Mouse (Mus musculus): ENCODE measurements around the gene Bdkrb2.

The Bdkrb2 gene

DNA sequence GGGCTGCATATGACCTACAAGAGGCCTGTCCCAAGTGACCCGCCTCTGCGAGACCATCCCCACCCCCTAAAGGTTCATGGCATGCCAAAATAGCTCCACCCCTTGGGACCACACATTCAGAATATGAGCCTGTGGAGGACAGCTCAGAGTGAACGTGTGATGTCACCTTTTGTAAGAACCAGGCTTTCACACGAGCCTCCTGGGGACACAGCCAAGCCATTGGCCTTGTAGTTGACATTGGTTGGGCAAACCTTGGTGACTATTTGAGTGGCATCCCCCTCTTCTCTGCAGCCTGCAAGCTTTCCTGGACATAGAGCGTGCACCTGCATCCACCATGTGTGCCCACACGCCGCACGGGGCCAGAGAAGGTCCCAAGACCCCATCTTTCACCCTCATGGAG lies 24.5 kb downstream of the Bdkrb2 start:
- DNase-seq (ENCODE audit: extremely low spot score, low spot score): no peak

DNA sequence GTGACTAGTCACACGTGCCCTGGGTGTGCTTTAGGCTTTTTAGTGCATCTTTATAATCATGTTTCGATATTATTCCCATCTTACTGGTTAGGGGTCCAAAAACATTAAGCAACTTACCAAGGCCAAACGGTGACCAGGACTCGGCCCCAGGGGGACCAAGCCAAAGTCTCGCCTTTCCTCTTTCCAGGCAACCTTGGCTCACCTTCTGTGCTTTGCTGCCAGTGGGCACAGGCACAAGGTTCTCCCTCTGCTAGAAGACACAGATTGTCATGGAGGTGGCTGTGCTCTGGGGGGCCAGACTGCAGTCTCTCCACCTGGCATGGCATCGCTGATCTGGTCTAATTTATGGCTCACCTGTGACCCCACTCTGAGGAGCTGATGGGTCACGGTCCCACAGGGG lies 27.8 kb downstream of the Bdkrb2 start:
- no peak for DNase-seq (ENCODE audit: extremely low spot score, low spot score)

DNA sequence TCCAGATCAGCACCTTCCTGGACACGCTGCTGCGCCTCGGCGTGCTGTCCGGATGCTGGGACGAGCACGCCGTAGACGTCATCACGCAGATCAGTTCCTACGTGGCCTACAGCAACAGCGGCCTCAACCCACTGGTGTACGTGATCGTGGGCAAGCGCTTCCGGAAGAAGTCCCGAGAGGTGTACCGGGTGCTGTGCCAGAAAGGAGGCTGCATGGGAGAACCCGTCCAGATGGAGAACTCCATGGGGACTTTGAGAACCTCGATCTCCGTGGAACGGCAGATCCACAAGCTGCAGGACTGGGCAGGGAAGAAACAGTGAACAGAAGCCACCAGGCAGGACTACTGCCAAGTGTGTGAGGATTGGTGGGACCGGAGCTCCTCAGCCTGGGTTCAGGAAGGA lies 29.3 kb downstream of the Bdkrb2 start:
- no peak for DNase-seq (ENCODE audit: extremely low spot score, low spot score)

DNA sequence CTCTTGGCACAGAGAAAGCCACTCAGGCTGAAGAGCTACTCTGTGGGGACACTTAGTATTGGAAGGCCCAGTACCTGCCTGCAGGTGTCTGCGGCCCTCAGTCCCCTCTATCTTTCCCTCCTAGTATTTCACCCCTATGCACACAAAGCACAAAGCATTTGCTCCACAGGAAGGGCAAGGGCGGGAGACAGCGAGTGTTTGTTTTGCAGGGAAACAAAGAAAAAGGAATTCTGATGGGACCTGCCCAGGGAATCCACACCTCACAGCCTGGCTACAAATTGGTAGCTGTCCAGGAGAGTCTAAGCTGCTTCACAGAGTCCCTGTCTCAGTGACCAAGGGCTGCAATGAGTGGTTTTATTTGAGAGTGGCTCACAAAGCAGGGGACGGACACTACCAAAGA lies 30.4 kb downstream of the Bdkrb2 start:
- no peak for DNase-seq (ENCODE audit: extremely low spot score, low spot score)

DNA sequence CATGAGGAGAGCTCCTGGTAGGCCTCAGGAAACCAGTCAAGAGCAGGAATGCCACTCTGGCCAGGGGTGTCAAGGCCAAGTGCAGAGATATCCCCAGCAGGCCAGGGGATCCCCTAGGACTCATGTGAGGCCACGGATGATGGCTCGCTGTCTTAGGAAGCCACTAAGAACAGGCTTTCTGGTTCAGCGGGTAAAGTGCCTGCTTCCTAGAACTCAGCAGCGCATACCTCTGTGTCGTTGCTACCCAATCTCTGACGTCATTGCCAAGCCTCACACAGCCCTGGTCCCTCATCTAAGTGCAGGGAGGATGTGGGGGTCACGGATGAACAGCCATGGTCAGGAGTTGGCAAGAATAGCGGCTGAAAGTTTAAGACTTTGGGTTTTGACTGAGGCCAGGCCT lies 34.1 kb downstream of the Bdkrb2 start:
- DNase-seq (ENCODE audit: extremely low spot score, low spot score): no peak

DNA sequence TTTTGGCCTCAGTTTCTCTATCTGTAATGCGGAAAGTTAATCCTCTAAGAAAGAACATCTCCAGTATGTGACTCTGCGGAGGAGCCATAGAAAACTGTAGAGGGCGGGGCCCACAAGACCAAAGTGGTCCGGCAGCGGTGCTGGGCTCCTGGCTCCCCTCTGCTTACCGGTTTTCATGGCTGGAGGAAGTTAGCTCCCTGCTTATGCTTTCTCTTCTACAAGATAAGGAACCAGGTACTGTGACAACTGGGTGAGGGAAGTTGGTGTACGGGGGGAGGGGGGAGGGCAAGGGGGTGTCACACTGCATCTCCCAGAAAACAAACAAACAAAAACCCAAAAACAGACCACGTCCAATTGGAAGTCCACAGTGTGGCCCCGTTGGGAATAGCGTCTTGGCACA lies 35.5 kb downstream of the Bdkrb2 start:
- no peak for DNase-seq (ENCODE audit: extremely low spot score, low spot score)

DNA sequence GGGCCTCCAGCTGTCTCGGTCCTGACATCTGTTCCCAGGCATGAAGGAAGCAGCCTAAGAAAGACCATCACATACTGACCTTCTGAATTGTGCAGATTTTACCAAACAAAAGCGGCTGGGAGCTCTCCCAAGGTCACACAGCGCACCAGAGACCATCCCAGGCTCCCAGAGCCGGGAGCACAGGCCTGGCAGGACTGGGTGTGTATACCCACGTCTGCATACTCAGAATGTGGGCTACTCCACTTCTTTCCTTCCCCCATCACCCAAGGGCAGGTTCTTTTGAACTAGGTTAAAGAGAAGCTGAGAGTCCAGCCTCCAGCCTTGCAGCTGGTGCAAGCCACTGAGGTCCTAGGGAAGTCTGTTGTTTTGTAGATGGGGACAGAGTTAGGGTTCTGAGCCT lies 36.1 kb downstream of the Bdkrb2 start:
- DNase-seq (ENCODE audit: extremely low spot score, low spot score): no peak

DNA sequence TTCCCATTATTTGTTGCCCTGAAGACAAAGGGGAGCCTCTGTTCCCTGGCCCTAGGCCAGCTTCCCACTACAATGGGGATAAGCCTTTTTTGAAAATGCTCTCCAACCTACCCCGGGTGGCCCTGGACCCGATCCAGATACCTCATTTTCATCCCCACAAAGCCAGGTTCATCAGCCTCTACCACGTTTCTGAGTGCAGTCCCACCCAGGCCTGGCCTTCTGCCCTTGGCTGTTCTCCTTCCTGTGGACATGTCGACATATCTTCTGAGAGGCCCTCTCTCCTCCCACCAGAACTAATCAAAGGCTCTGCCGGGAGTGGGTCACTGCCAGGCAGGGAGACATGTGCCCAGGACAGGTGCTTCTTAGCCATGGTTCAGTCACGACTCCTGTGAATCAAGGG lies 38.6 kb downstream of the Bdkrb2 start:
- DNase-seq (ENCODE audit: extremely low spot score, low spot score): no peak

DNA sequence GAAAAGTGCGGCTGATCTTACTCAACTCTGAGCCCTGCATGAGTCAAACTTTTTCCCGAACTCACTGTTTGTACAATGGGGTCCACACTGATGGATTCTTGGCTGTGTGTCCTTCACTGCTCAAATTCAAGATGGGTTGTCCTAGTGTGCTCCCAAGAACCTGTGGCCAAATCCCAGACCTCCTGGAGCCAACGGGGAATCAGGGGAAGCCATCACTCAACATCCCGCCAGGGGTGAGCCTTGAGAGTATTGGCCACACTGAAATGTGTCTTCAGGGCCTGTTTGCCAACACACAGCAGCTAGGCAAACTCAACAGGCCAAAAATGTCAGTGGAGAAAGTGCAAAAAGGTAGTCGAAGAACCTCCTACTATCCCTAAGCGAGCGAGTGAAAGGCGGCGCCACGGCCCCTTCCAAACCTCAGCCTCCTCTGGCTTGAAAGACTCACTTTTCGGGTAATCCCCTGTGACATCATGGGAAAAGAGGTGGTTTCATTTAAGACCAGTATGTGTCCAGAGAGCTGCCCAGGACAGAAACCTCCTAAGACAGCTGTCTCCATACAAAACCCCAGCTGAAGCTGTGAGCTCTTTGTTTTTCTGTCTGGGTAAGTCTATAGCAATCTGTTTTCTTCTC lies 39.7 kb downstream of the Bdkrb2 start, which contains the start of gene Bdkrb1:
TSS of gene Bdkrb1 (plus strand) at position 505 of the 630 bp plus-strand sequence.
- DNase-seq (ENCODE audit: extremely low spot score, low spot score): no peak

DNA sequence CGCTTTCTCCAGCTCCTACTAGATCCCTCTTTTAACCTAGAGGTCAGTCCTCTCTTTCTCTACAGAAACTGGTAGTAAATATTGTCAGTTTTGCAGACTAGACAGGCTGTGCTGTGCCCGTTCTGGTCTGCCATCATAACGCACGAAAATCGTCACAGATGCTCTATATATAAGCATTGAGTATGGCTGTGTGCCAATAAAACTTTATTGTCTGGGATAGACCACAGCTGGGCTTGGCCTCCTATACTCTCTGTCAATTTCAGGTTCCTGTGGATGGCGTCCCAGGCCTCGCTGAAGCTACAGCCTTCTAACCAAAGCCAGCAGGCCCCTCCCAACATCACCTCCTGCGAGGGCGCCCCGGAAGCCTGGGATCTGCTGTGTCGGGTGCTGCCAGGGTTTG lies 40.9 kb downstream of the Bdkrb2 start:
- no peak for DNase-seq (ENCODE audit: extremely low spot score, low spot score)

DNA sequence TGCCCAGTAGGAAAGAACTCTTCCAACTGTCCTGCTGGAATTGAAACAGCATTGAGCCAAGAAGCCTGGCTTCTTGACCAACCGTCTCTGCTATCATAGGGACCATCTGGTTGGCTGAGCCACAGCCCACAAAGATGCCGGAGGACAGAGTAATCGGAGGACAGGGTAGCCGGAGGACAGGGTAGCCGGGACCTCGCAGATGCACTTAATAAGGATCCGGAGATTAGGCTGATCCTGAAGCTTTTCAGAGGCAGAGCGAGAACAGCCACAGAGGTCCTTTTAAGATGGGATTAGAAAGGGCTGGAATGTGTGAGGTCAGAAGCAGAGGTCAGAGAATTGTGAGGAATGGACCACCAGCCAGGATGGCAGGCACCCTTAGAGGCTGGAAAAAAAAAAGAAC lies 42.2 kb downstream of the Bdkrb2 start:
- DNase-seq (ENCODE audit: extremely low spot score, low spot score): no peak

DNA sequence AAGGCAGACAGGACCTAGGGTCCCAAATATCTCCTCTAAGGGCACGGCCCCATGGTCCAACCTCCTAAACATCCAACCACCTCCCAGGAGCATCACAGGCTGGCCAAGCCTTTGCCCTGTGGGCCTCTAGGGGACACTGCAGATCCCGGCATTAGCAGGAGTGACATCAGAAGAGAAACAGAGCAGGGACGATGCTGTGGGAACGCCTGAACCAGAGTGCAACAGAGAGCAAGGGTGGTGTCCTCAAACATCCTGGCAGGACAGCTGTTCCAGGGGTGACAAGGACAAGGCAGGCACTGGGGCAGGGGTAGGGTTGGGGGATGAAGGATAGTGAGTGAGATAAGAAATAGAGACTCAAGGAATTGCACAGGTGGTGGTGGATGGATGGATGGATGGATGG lies 43.9 kb downstream of the Bdkrb2 start:
- no peak for DNase-seq (ENCODE audit: extremely low spot score, low spot score)

DNA sequence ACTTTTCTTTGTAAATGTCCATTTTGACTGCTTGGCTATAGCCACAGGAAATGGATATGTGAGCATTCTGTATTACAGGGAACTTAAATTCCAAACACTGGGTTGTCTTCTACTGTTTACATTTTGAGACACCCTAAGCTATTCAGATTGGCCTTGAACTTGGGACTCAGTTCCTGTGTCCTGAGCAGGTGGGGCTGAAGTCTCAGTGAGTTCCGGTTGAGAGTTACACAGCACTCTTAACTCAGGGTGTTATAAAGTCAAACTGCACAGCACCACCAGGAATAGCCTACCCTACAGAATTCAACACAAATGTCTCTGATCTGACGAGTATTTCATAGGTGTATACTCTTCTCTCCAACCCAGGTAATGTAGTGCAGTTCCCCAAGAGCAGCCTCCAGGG lies 48.0 kb downstream of the Bdkrb2 start:
- no peak for DNase-seq (ENCODE audit: extremely low spot score, low spot score)

DNA sequence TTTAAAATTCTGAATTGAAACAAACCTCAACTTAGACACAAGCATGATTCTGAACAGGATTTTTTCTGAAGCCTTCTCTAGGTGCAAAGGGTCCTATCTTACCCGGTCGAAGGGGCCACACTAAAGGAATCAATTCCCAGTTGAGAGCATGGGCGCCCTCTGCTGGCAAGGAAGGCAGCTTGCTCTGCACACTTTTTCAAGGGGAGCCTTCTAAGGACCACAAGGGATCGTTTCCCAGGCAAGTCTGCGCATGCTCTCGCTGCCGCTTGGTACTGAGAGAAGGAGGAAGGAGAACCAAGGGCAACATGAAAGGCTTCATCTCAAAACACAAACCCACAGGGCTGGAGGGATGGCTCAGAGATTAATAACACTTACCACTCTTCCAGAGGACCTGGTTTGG lies 48.7 kb downstream of the Bdkrb2 start:
- peak; percentile 76 for DNase-seq (ENCODE audit: extremely low spot score, low spot score)

DNA sequence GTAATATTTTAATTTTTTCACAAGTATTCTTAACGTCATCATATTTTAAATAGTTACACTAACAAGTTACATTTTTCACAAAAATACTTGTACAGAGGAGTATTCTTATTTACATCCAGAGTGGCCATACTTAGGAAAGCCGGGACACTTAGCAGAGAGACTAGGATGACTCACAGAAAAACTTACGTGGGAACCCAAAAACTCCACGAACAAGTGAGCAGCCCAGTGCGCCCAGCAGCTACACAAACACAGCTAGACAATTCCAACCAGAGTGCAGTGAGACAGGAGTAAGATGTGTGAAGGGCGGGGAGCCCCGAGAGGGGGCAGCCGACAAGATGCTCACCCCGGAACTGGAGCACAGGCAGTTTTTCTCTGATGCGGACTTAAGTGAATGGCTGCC lies 50.5 kb downstream of the Bdkrb2 start:
- DNase-seq (ENCODE audit: extremely low spot score, low spot score): no peak

DNA sequence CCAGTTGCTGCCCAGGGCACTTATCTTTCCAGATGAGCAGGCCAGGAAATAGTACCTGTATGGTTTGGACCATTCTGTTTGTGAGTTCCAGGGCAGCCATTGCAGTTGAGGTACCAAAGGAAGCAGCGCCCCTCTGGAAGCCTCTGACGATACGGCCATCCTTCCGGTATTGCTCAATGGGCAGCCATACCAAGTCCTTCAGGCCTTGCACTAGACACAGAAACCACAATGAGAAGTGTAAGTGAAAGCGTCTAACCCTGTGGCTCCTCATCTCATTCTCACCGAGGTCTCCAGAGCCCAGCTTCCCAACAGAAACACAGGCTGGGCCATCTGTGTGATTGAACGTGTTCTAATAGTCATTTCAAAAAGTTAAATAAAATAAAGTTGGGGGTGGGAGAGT lies 59.0 kb downstream of the Bdkrb2 start:
- no peak for DNase-seq (ENCODE audit: extremely low spot score, low spot score)

DNA sequence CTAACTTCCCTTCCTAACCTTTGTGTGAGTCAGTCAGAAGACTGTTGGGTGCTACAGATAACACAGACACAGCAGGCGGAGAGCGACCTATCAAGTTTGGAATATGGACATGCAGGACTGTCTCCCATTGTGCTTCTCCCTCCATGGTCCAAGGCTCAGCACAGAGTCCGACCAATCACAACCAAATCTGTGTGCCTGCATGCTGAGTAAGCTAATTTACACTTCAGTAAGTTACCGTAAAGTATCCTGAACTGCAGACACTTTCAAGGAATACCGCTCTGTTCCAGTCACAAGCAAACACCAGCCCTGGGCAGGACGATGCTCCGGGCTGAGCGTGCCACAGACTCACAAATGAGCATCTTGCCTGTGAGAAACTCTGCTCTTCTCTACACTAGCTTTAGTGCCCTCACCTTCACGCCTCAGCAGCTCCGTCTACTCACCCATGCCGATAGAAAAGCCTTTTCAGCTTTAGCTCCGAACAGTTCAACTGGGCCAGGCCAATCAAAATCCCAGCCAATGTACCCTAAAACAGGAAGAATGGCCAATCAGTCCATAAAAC lies 60.0 kb downstream of the Bdkrb2 start:
- no peak for DNase-seq (ENCODE audit: extremely low spot score, low spot score)

DNA sequence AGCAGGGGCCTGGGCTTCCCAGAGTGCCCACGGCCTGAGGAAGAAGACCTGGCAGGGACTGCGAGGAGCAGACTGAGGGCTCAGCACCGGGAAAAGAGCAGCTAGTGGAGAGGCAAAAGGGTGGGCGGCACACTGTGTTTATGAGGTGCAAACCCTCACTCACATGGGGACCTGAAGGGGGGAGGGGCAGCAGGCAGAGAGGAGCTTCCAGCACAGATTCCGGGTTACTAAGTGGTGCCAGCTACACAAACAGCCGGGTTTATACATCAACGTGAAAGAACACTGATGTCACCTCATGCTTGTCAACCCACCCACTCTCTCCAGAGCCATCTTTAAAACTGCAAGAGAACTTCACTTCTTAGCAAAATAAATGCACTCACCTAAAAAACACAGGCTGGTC lies 62.8 kb downstream of the Bdkrb2 start:
- DNase-seq (ENCODE audit: extremely low spot score, low spot score): no peak

DNA sequence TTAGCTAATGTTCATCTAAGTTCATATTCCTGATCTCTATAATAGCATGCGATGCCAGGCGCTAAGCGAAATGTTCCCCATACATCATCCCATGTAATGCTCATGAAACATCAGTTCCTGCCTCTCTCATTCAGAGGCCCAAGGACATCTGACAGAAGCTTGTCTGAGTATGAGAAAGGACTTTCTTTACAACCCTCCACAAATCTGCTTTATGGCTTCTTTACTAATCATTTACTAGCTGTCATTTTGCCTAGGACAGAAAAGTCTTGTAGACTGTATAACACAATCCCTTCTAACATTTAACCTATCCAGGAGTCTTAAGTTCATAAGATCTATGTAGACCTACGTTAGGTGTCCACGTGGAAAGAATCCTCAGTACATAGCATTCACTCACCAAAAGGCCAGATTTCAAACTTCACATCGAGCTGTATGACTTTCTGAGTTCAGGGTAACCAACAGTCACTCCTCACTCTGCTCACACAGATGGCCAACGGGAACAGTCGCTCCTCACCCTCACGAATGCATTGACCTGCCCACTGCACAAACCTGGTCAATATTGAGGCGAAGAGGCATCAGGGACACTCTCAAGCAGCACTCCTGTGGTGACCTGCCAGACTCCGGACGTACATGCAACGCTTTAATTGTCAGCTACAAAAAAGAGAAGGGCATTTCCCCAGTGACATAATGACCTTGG lies 71.5 kb downstream of the Bdkrb2 start:
- no peak for DNase-seq (ENCODE audit: extremely low spot score, low spot score)

DNA sequence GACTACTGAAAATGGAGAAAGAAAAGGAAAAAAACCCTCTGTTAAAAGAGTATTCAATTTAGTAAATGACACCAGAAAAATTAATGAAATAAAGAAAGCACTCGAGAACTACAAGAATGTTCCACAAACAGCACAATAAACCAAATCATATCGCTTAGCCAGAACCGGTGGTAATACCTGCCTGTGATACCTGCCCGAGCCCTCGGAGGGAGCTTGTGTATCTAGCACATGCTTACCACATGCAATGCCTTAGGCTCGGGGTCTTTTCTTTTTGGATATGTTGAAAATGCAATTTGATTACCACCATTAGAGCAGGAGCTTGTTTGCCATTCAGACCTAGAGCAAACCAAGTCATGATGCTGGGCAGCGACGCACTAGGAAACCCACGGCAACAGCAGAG lies 73.5 kb downstream of the Bdkrb2 start:
- DNase-seq (ENCODE audit: extremely low spot score, low spot score): no peak

DNA sequence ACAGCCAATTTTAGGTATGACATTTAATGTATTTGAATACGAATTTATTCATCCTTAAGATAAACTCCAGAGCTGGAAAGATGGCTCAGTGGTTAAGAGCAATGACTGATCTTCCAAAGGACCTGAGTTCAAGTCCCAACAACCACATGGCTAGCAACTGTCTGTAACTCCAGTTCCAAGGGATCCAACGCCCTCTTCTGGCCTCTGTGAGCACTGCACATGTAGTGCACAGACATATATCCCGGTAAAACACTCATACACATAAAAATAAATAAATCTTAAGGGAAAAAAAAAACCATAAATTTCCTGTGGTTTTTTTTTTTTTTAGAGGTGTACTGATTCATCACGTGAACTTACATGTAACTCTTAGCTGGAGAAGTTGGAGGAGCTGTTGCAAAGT lies 74.5 kb downstream of the Bdkrb2 start:
- no peak for DNase-seq (ENCODE audit: extremely low spot score, low spot score)

DNA sequence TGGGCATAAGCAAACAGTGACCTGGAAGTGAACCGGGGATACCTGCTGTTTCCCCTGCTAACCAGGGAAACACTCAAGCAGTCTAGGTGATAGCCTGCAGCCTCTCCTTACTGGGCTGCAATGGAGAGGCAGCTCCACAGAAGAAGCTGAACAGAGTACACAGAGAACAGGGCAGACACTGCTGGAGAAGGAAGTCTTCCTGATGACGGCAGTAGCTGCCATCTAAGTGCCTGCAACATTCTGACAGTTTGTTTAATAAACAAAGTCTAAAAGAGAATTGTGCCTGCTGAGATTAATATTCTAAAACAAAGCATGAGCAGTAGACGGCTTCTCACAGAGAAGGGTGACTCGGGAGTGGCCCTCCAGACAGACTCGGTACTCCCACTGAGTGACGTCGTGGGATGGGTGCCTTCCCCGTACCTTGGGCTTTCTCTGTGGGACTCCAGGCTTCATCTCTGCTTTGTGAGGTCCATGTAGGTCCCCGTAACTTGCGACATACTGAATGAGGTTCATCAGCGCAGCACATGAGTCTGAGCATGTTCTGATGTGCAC lies 79.8 kb downstream of the Bdkrb2 start:
- no peak for DNase-seq (ENCODE audit: extremely low spot score, low spot score)
